Mouse (Mus musculus): ENCODE results near the gene Ttc8. TPM values are rescaled to one million over a fixed set of nuclear protein-coding genes. Genes with fewer than 3 reads are reported as not detected.

Gene Ttc8
- total and polyA plus RNA-seq, 3 experiments: not detected

GRCm38 (mm10) chr12:98961415-98961814 lies 41.0 kb downstream of the Ttc8 start:
- no peaks in the 10 kb centered on the region for H3K79me2 ChIP-seq (ENCODE audit: control insufficient read depth, insufficient read depth, low read length, poor library complexity)
- no peak for TF ChIP-seq CHD1 (IDR thresholded peaks at IDR 0.05; ENCODE audit: low read depth, low read length)
- TF ChIP-seq MYB (IDR thresholded peaks at IDR 0.05; ENCODE audit: low read depth, low read length): no peak
- TF ChIP-seq POLR2AphosphoS2 (IDR thresholded peaks at IDR 0.05; ENCODE audit: low read length): no peak
- TF ChIP-seq UBTF (IDR thresholded peaks at IDR 0.05; ENCODE audit: borderline replicate concordance, insufficient read depth, low read depth, low read length): no peak
- TF ChIP-seq ZKSCAN1 (IDR thresholded peaks at IDR 0.05; ENCODE audit: low read depth, low read length): no peak
- no peak for TF ChIP-seq TBP (IDR thresholded peaks at IDR 0.05; ENCODE audit: low read depth, low read length)
- TF ChIP-seq POLR2AphosphoS5 (IDR thresholded peaks at IDR 0.05; ENCODE audit: borderline replicate concordance, low read depth, low read length): no peak
- TF ChIP-seq MAFK (IDR thresholded peaks at IDR 0.05; ENCODE audit: borderline replicate concordance, low read depth, low read length): no peak
- no peak for TF ChIP-seq USF2 (IDR thresholded peaks at IDR 0.05; ENCODE audit: borderline replicate concordance in 1 of 2, insufficient read depth in 1 of 2, low read depth in 1 of 2, low read length in 2 of 2)
- no peak for TF ChIP-seq ELF1 (IDR thresholded peaks at IDR 0.05; ENCODE audit: low read depth, low read length)
- no peak for TF ChIP-seq MAX (IDR thresholded peaks at IDR 0.05; ENCODE audit: low read length)
- no peak for TF ChIP-seq MYC (IDR thresholded peaks at IDR 0.05; ENCODE audit: low read depth, low read length)
- no peak for TF ChIP-seq CTCF (IDR thresholded peaks at IDR 0.05 in 2 of 3, conservative IDR thresholded peaks at IDR 0.05 in 1 of 3; ENCODE audit: control insufficient read depth in 1 of 3, insufficient read depth in 1 of 3, low read depth in 2 of 3, low read length in 3 of 3, poor library complexity in 1 of 3, severe bottlenecking in 1 of 3)
- no peak for TF ChIP-seq RAD21 (IDR thresholded peaks at IDR 0.05; ENCODE audit: low read depth, low read length)
- TF ChIP-seq JUND (IDR thresholded peaks at IDR 0.05; ENCODE audit: low read depth, low read length): no peak
- no peak for TF ChIP-seq RCOR1 (IDR thresholded peaks at IDR 0.05; ENCODE audit: low read depth, low read length)
- H3K27me3 ChIP-seq (ENCODE audit: control insufficient read depth in 1 of 2, insufficient read depth in 2 of 2, low read length in 2 of 2): peaks cover 4 to 12% of the 10 kb centered on the region in 2 experiments; a peak in 2 of 4 replicates
- no peak for DNase-seq (ENCODE audit: low read depth, low spot score)
- H3K9me3 ChIP-seq (replicated peaks; ENCODE audit: insufficient read depth, low read length): no peaks in the 10 kb centered on the region
- no peaks in the 10 kb centered on the region for H3K4me1 ChIP-seq (ENCODE audit: control insufficient read depth in 1 of 2, insufficient read depth in 2 of 2, low read length in 2 of 2)
- no peaks in the 10 kb centered on the region for H3K36me3 ChIP-seq (ENCODE audit: control insufficient read depth in 1 of 2, insufficient read depth in 2 of 2, low read length in 2 of 2)
- H3K4me3 ChIP-seq (ENCODE audit: control insufficient read depth in 1 of 2, insufficient read depth in 1 of 2, low read depth in 2 of 2, low read length in 2 of 2): no peak overlapping the region
- H3K27ac ChIP-seq (ENCODE audit: control insufficient read depth, low read depth, low read length): no peak overlapping the region
- H3K9ac ChIP-seq (ENCODE audit: control insufficient read depth, low read depth, low read length, poor library complexity, severe bottlenecking): no peak overlapping the region

- Histone ChIP-seq H3K9me3 (replicated peaks; ENCODE audit: insufficient read depth, low read length) (no peaks in the 10 kb centered on the region), H3K4me1 (ENCODE audit: control insufficient read depth in 1 of 2, insufficient read depth in 2 of 2, low read length in 2 of 2) (no peaks in the 10 kb centered on the region), H3K4me3 (ENCODE audit: control insufficient read depth in 1 of 2, insufficient read depth in 1 of 2, low read depth in 2 of 2, low read length in 2 of 2) (no peak overlapping the region), H3K27me3 (ENCODE audit: control insufficient read depth in 1 of 2, insufficient read depth in 2 of 2, low read length in 2 of 2) (peaks cover 7 to 14% of the 10 kb centered on the region in 2 experiments; a peak in 3 of 4 replicates), H3K27ac (ENCODE audit: control insufficient read depth, low read depth, low read length) (no peak overlapping the region), H3K36me3 (ENCODE audit: control insufficient read depth in 1 of 2, insufficient read depth in 2 of 2, low read length in 2 of 2) (no peaks in the 10 kb centered on the region), H3K79me2 (ENCODE audit: control insufficient read depth, insufficient read depth, low read length, poor library complexity) (no peaks in the 10 kb centered on the region), H3K9ac (ENCODE audit: control insufficient read depth, low read depth, low read length, poor library complexity, severe bottlenecking) (no peak overlapping the region)
- peak; percentile 6 for DNase-seq (ENCODE audit: low read depth, low spot score)
- TF ChIP-seq CHD2 (IDR thresholded peaks at IDR 0.05; ENCODE audit: low read length): no peak
- TF ChIP-seq RAD21 (IDR thresholded peaks at IDR 0.05; ENCODE audit: low read depth, low read length): no peak
- TF ChIP-seq JUND (IDR thresholded peaks at IDR 0.05; ENCODE audit: low read depth, low read length): no peak
- no peak for TF ChIP-seq POLR2A (IDR thresholded peaks at IDR 0.05; ENCODE audit: control insufficient read depth in 1 of 2, insufficient read depth in 1 of 2, low read depth in 1 of 2, low read length in 2 of 2, poor library complexity in 1 of 2)
- TF ChIP-seq SIN3A (IDR thresholded peaks at IDR 0.05; ENCODE audit: low read length): no peak
Observed at GRCm38 (mm10) chr12:98965441-98966135, 45.2 kb downstream of the Ttc8 start.

Measured in MEL (cell line).